In the genomic region with DNA sequence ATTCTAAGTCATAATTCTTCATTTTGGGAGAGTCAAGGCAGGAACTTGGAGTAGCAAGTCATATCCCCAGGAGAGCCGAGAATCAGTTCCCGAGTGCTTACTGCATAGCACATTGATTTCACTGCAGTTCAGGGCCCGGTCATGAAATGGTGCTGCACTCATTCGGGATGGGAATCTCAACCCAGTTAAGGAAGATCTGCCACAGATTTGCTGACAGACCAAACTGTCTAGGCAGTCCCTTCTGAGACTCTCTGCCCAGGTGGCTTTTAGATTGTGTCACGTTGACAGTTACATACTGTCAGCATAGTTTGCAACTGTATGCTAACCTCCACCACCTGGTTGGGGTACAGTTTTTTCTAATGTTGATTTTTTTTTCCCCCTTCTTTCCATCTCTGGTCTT, we compare ENCODE assay signal across 13 mouse cellular contexts.
"Had no signal": no experiment of that assay in that cellular context is flagged by ENCODE, and none has a peak within 500 bp of the region (broad histone marks: within the 10 kb centered on the region; RNA-seq: fewer than 3 reads in every experiment).

No protein-coding gene starts in this region.

- H3K27me3 ChIP-seq: liver, embryonic 12.5 days; midbrain, embryonic 12.5 days; neural tube, embryonic 12.5 days; stomach, embryonic 15.5 days had no signal

- DNase-seq: lung, adult 18-20 months; lung, embryonic 14.5 days; lung, postnatal 10 days; lung, postnatal 4 days; midbrain, embryonic 14.5 days; right cerebral cortex, postnatal 14 days had no signal

- H3K4me3 ChIP-seq: liver, embryonic 12.5 days; midbrain, embryonic 10.5 days; midbrain, embryonic 12.5 days; myocyte; neural tube, embryonic 12.5 days; stomach, embryonic 15.5 days had no signal

- H3K36me3 ChIP-seq: midbrain, embryonic 12.5 days; stomach, embryonic 15.5 days had no signal

- H3K27ac ChIP-seq: liver, embryonic 12.5 days; liver, embryonic 14.5 days; midbrain, embryonic 10.5 days; midbrain, embryonic 12.5 days; neural tube, embryonic 12.5 days; stomach, embryonic 15.5 days had no signal

- H3K4me1 ChIP-seq: midbrain, embryonic 10.5 days had no signal
